Mouse (Mus musculus) MEL (cell line): Measurements from ENCODE around the gene Usp36.

Experiments
- BHLHE40 ChIP-seq: IDR thresholded peaks from 2 replicates; pipeline ENCODE4 v1.6.1; 2012; ENCODE audit warnings: low read depth, mild to moderate bottlenecking, inconsistent platforms, low read length, improper control_type of control experiment, borderline replicate concordance
- CHD1 ChIP-seq: IDR thresholded peaks from 2 replicates; pipeline ENCODE4 v1.6.1; 2012; ENCODE audit warnings: low read depth, mild to moderate bottlenecking, inconsistent platforms, low read length, improper control_type of control experiment
- CTCF ChIP-seq, 3 experiments: IDR thresholded peaks in 2 of 3; conservative IDR thresholded peaks in 1 of 3; 2 replicates each; pipeline ENCODE4 v1.5.1; 2011 to 2012; ENCODE audit warnings: low read length in 3 of 3, low read depth in 2 of 3, mild to moderate bottlenecking in 2 of 3, improper control_type of control experiment in 1 of 3, inconsistent platforms in 1 of 3, mixed read lengths in 1 of 3, moderate library complexity in 1 of 3; ENCODE audit not compliant: control insufficient read depth in 1 of 3, insufficient read depth in 1 of 3, poor library complexity in 1 of 3, severe bottlenecking in 1 of 3
- EP300 ChIP-seq, 2 experiments: IDR thresholded peaks; 2 replicates each; pipeline ENCODE4 v1.6.1; 2011; ENCODE audit warnings: improper control_type of control experiment in 2 of 2, low read length in 2 of 2, low read depth in 1 of 2, mild to moderate bottlenecking in 1 of 2
- JUND ChIP-seq: IDR thresholded peaks from 2 replicates; pipeline ENCODE4 v1.6.1; 2011; ENCODE audit warnings: low read depth, mild to moderate bottlenecking, improper control_type of control experiment, low read length
- KAT2A ChIP-seq: conservative IDR thresholded peaks from 2 replicates; pipeline ENCODE4 v1.6.1; 2012; ENCODE audit warnings: low read depth, low read length, improper control_type of control experiment, inconsistent platforms
- MAX ChIP-seq: IDR thresholded peaks from 2 replicates; pipeline ENCODE4 v1.6.1; 2011; ENCODE audit warnings: low read length, improper control_type of control experiment
- MEF2A ChIP-seq: IDR thresholded peaks from 2 replicates; pipeline ENCODE4 v1.6.1; 2014; ENCODE audit warnings: low read depth, mild to moderate bottlenecking, inconsistent platforms, low read length, improper control_type of control experiment; ENCODE audit not compliant: poor library complexity, insufficient replicate concordance, severe bottlenecking; ENCODE audit errors: extremely low read depth
- MYC ChIP-seq: IDR thresholded peaks from 2 replicates; pipeline ENCODE4 v1.6.1; 2011; ENCODE audit warnings: low read depth, mild to moderate bottlenecking, low read length, improper control_type of control experiment, moderate library complexity
- NRF1 ChIP-seq: IDR thresholded peaks from 2 replicates; pipeline ENCODE4 v1.6.1; 2014; ENCODE audit warnings: low read depth, mild to moderate bottlenecking, inconsistent platforms, low read length, improper control_type of control experiment, moderate library complexity; ENCODE audit not compliant: poor library complexity, insufficient read depth, severe bottlenecking
- POLR2A ChIP-seq, 2 experiments: IDR thresholded peaks; 2 replicates each; pipeline ENCODE4 v1.6.1; 2011 to 2012; ENCODE audit warnings: low read length in 2 of 2, mild to moderate bottlenecking in 2 of 2, control low read depth in 1 of 2, improper control_type of control experiment in 1 of 2, low read depth in 1 of 2, moderate library complexity in 1 of 2; ENCODE audit not compliant: control insufficient read depth in 1 of 2, insufficient read depth in 1 of 2, poor library complexity in 1 of 2
- USF1 ChIP-seq: IDR thresholded peaks from 2 replicates; pipeline ENCODE4 v1.6.1; 2014; ENCODE audit warnings: low read depth, mild to moderate bottlenecking, inconsistent platforms, low read length, improper control_type of control experiment, moderate library complexity
- USF2 ChIP-seq, 2 experiments: IDR thresholded peaks; 2 replicates each; pipeline ENCODE4 v1.6.1; 2011 to 2012; ENCODE audit warnings: improper control_type of control experiment in 2 of 2, low read length in 2 of 2, borderline replicate concordance in 1 of 2, inconsistent platforms in 1 of 2, low read depth in 1 of 2, mild to moderate bottlenecking in 1 of 2; ENCODE audit not compliant: insufficient read depth in 1 of 2
- ZKSCAN1 ChIP-seq: IDR thresholded peaks from 2 replicates; pipeline ENCODE4 v1.6.1; 2012; ENCODE audit warnings: low read depth, mild to moderate bottlenecking, inconsistent platforms, low read length, improper control_type of control experiment, moderate library complexity

GRCm38 (mm10) chr11:118337491-118338168 lies 47.6 kb upstream of the Usp36 start:
- no peak for TF ChIP-seq MAX
- TF ChIP-seq KAT2A, result no peak
- no peak for TF ChIP-seq USF1
- TF ChIP-seq JUND, result no peak
- TF ChIP-seq BHLHE40, result no peak
- TF ChIP-seq USF2 (IDR thresholded peaks at IDR 0.05; ENCODE audit: borderline replicate concordance in 1 of 2, insufficient read depth in 1 of 2, low read depth in 1 of 2, low read length in 2 of 2), result no peak
- no peak for TF ChIP-seq POLR2A (IDR thresholded peaks at IDR 0.05; ENCODE audit: control insufficient read depth in 1 of 2, insufficient read depth in 1 of 2, low read depth in 1 of 2, low read length in 2 of 2, poor library complexity in 1 of 2)
- no peak for TF ChIP-seq MYC
- TF ChIP-seq CTCF (IDR thresholded peaks at IDR 0.05 in 2 of 3, conservative IDR thresholded peaks at IDR 0.05 in 1 of 3; ENCODE audit: control insufficient read depth in 1 of 3, insufficient read depth in 1 of 3, low read depth in 2 of 3, low read length in 3 of 3, poor library complexity in 1 of 3, severe bottlenecking in 1 of 3), result no peak
- TF ChIP-seq NRF1, result no peak
- no peak for TF ChIP-seq ZKSCAN1
- TF ChIP-seq CHD1, result no peak
- no peak for TF ChIP-seq EP300 (IDR thresholded peaks at IDR 0.05; ENCODE audit: low read depth in 1 of 2, low read length in 2 of 2)
- TF ChIP-seq MEF2A, result no peak
